Mouse (Mus musculus) heart, postnatal 0 days (tissue): ENCODE data around the gene Rnf181.

ENCODE experiments used
- CTCF ChIP-seq: IDR thresholded peaks from 2 replicates; pipeline ENCODE4 v1.5.1; 2016; ENCODE audit warnings: antibody characterized with exemption, control low read depth, low read depth
- EP300 ChIP-seq: IDR thresholded peaks from 2 replicates; pipeline ENCODE4 v1.6.1; 2016; ENCODE audit warnings: antibody characterized with exemption, low read depth

DNA sequence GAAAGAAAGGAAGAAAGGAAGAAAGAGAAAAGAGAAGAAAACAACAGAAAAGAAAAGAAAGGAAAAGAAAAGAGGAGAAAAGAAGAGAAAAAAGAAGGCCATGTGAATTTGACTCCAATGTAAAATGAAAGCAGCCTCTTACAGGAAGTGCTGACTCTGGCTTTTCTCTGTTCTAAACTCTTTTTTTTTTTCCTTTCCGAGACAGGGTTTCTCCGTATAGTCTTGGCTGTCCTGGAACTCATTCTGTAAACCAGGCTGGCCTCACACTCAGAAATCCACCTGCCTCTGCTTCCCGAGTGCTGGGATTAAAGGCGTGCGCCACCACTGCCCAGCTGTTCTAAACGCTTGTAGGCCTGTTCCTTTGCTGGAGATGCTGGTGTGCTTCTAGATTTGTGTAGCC is 15.7 kb upstream of the Rnf181 start:
- no peak for TF ChIP-seq CTCF
- TF ChIP-seq EP300, result no peak
